Mouse (Mus musculus) liver, postnatal 0 days (tissue): ENCODE results near the gene Hmgb3.

Source experiments
- CTCF ChIP-seq: sonication (generic); IDR thresholded peaks from 2 replicates; pipeline ENCODE4 v1.5.1; 2016; ENCODE audit warnings: antibody characterized with exemption, low read depth
- EP300 ChIP-seq: IDR thresholded peaks from 2 replicates; pipeline ENCODE4 v1.6.1; 2016; ENCODE audit warnings: antibody characterized with exemption, low read depth, mild to moderate bottlenecking

DNA sequence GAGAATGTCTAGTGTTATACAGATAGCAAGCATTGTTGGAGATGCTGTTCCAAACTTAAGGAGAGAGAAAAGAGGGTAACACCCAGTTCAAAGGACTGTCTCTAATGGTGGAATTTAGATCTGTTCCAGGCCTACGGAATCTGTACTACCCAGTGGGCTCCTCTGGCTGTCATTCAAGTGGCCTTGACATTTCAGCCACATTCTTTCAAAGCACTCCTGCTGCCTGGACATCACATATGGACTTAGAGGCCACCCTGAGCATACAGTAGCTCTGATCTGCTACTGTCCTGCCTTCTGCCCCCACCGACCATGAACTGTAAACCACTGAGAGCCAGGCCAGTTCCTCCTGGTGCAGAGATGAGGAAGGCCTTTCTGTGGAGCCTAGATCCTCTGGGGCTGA, 17.9 kb upstream of the Hmgb3 start:
- TF ChIP-seq CTCF, result no peak
- no peak for TF ChIP-seq EP300
